In genomic region chr7:143053008-143053899, GRCm38 (mm10) we compare ENCODE assay signal across 8 mouse cellular contexts. TPM values are rescaled to one million over a fixed set of nuclear protein-coding genes. Genes with fewer than 3 reads are reported as not detected.
DNase-seq lines count a peak whose midpoint lies in the region; ATAC-seq and TF ChIP-seq lines count a peak whose summit lies in the region.

No protein-coding gene starts in this region.

- TF ChIP-seq CTCF in E14TG2a.4 (conservative IDR thresholded peaks at IDR 0.05; ENCODE audit: low read length), result no peak
- TF ChIP-seq CTCF in bone marrow macrophage, adult 2 months (IDR thresholded peaks at IDR 0.05; ENCODE audit: low read depth, low read length), result no peak

- ATAC-seq in forebrain, embryonic 11.5 days (replicated peaks; ENCODE audit: low FRiP score), result peak; percentile 79
- peak; percentile 65 for ATAC-seq in lung, embryonic 16.5 days (ENCODE audit: low read depth)

- DNase-seq in forebrain, embryonic 11.5 days (ENCODE audit: low spot score), result peak; percentile 80
- peak; percentile 82 for DNase-seq in heart, postnatal 14 days
- peak; percentile 76 to 85 for DNase-seq in layer of hippocampus, postnatal 10 days (ENCODE audit: low spot score in 2 of 2)
- peak; percentile 61 for DNase-seq in ovary, adult 18-20 months (ENCODE audit: low spot score)
- DNase-seq in thymus, postnatal 36 days, result peak; percentile 77 to 84

- no peak for TF ChIP-seq POLR2A in bone marrow macrophage, adult 2 months (IDR thresholded peaks at IDR 0.05; ENCODE audit: borderline replicate concordance, low read depth, low read length)

- peak overlapping the region; percentile 50 for H3K27ac ChIP-seq in bone marrow macrophage, adult 2 months (ENCODE audit: insufficient read depth, low read depth, low read length)
- peak overlapping the region; percentile 20; the same call in 1 of the 2 replicates for H3K27ac ChIP-seq in forebrain, embryonic 11.5 days (ENCODE audit: low read depth, low read length)
- peak overlapping the region; percentile 92 for H3K27ac ChIP-seq in lung, embryonic 16.5 days (ENCODE audit: low read length)

- peaks cover 4% of the 10 kb centered on the region; the same call in 1 of the 2 replicates for H3K9me3 ChIP-seq in E14TG2a.4 (ENCODE audit: low read length)
- no peaks in the 10 kb centered on the region for H3K9me3 ChIP-seq in forebrain, embryonic 11.5 days (ENCODE audit: control insufficient read depth, low read length)
- no peaks in the 10 kb centered on the region for H3K9me3 ChIP-seq in lung, embryonic 16.5 days (ENCODE audit: control insufficient read depth, low read length)

- H3K9ac ChIP-seq in forebrain, embryonic 11.5 days (ENCODE audit: low read length), result peak overlapping the region; percentile 82
- H3K9ac ChIP-seq in lung, embryonic 16.5 days (ENCODE audit: low read length), result peak overlapping the region; percentile 90

- H3K36me3 ChIP-seq in E14TG2a.4 (ENCODE audit: insufficient read depth, low read length), result peaks cover 46% of the 10 kb centered on the region
- H3K36me3 ChIP-seq in forebrain, embryonic 11.5 days (ENCODE audit: control insufficient read depth, insufficient read depth, low read length), result no peaks in the 10 kb centered on the region
- H3K36me3 ChIP-seq in lung, embryonic 16.5 days (ENCODE audit: control insufficient read depth, insufficient read depth, low read length), result 0 out of 2 replicates have a peak, but pooled peaks cover 2% of the 10 kb centered on the region

- WGBS in forebrain, embryonic 11.5 days, result under 1% methylated on average over 43 of the region's 46 CpGs
- WGBS in lung, embryonic 16.5 days, result 1% methylated on average over 45 of the region's 46 CpGs

- peaks cover 71% of the 10 kb centered on the region for H3K4me1 ChIP-seq in E14TG2a.4 (replicated peaks; ENCODE audit: low read depth, low read length)
- H3K4me1 ChIP-seq in bone marrow macrophage, adult 2 months (ENCODE audit: control insufficient read depth, insufficient read depth, low read length), result peaks cover 48% of the 10 kb centered on the region
- H3K4me1 ChIP-seq in forebrain, embryonic 11.5 days (replicated peaks; ENCODE audit: control insufficient read depth, insufficient read depth, low read length), result peaks cover 15% of the 10 kb centered on the region
- peaks cover 44% of the 10 kb centered on the region for H3K4me1 ChIP-seq in lung, embryonic 16.5 days (replicated peaks; ENCODE audit: control insufficient read depth, insufficient read depth, low read length)

- no peaks in the 10 kb centered on the region for H3K27me3 ChIP-seq in E14TG2a.4 (ENCODE audit: insufficient read depth, low read length)
- H3K27me3 ChIP-seq in forebrain, embryonic 11.5 days (ENCODE audit: control insufficient read depth, insufficient read depth, low read length), result no peaks in the 10 kb centered on the region
- no peaks in the 10 kb centered on the region for H3K27me3 ChIP-seq in lung, embryonic 16.5 days (ENCODE audit: control insufficient read depth, insufficient read depth, low read depth, low read length)

- peak overlapping the region; percentile 88 for H3K4me2 ChIP-seq in forebrain, embryonic 11.5 days (ENCODE audit: low read depth, low read length, severe bottlenecking)
- H3K4me2 ChIP-seq in lung, embryonic 16.5 days (ENCODE audit: low read depth, low read length), result peak overlapping the region; percentile 81

- intact Hi-C loops in heart, postnatal 14 days (cut with DNase I), result loop anchor here (1.0 kb wide), 1 partner anchor 45 kb away; no protein-coding TSS in a partner anchor

- peak overlapping the region; percentile 99 for H3K4me3 ChIP-seq in E14TG2a.4 (replicated peaks; ENCODE audit: low read length)
- H3K4me3 ChIP-seq in bone marrow macrophage, adult 2 months (ENCODE audit: insufficient read depth, low read length), result peak overlapping the region; percentile 63
- H3K4me3 ChIP-seq in forebrain, embryonic 11.5 days (ENCODE audit: low read depth, low read length), result peak overlapping the region; percentile 64
- peak overlapping the region; percentile 94 for H3K4me3 ChIP-seq in lung, embryonic 16.5 days (ENCODE audit: low read length)

RNA-seq across cellular contexts. Expression of gene Cd81, which starts 0.7 kb away (rescaled TPM):
- 314 and 321 TPM in 2 replicates for polyA plus RNA-seq in bone marrow macrophage, adult 2 months (2012; ENCODE audit: insufficient read depth, insufficient read length, missing spikeins)
- 216 and 246 TPM in 2 replicates for polyA plus RNA-seq in forebrain, embryonic 11.5 days (2014; fragmentation: Nextera tagmentation; extraction: Ambion mirVana)
- 100 to 1,000 TPM; 505 to 506 TPM for total RNA-seq in heart, postnatal 14 days (2021)
- 100 to 1,000 TPM; 395 to 401 TPM for total RNA-seq in layer of hippocampus, postnatal 10 days (2021)
- polyA plus RNA-seq in lung, embryonic 16.5 days (2015; fragmentation: Nextera tagmentation; extraction: Ambion mirVana), result 765 and 788 TPM in 2 replicates

RNA-seq across cellular contexts. Expression of gene Tssc4, which starts 15.8 kb away (rescaled TPM):
- polyA plus RNA-seq in bone marrow macrophage, adult 2 months (2012; ENCODE audit: insufficient read depth, insufficient read length, missing spikeins), result 17.5 and 23.0 TPM in 2 replicates
- polyA plus RNA-seq in forebrain, embryonic 11.5 days (2014; fragmentation: Nextera tagmentation; extraction: Ambion mirVana), result 73.3 and 82.6 TPM in 2 replicates
- total RNA-seq in heart, postnatal 14 days (2021), result 10 to 100 TPM; 19.0 to 20.7 TPM
- 10 to 100 TPM; 41.9 to 46.0 TPM for total RNA-seq in layer of hippocampus, postnatal 10 days (2021)
- 98.9 and 100 TPM in 2 replicates for polyA plus RNA-seq in lung, embryonic 16.5 days (2015; fragmentation: Nextera tagmentation; extraction: Ambion mirVana)

RNA-seq across cellular contexts. Expression of gene Trpm5, which starts 41.2 kb away (rescaled TPM):
- not detected in 2 replicates for polyA plus RNA-seq in bone marrow macrophage, adult 2 months (2012; ENCODE audit: insufficient read depth, insufficient read length, missing spikeins)
- 0.64 and 0.85 TPM in 2 replicates for polyA plus RNA-seq in forebrain, embryonic 11.5 days (2014; fragmentation: Nextera tagmentation; extraction: Ambion mirVana)
- under 1 TPM; 0.12 TPM for total RNA-seq in heart, postnatal 14 days (2021)
- under 1 TPM; 0.31 to 0.59 TPM for total RNA-seq in layer of hippocampus, postnatal 10 days (2021)
- 3.9 and 4.8 TPM in 2 replicates for polyA plus RNA-seq in lung, embryonic 16.5 days (2015; fragmentation: Nextera tagmentation; extraction: Ambion mirVana)

RNA-seq across cellular contexts. Expression of gene Tspan32, which starts 48.4 kb away (rescaled TPM):
- polyA plus RNA-seq in bone marrow macrophage, adult 2 months (2012; ENCODE audit: insufficient read depth, insufficient read length, missing spikeins), result 23.9 and 25.7 TPM in 2 replicates
- 4.2 and 5.3 TPM in 2 replicates for polyA plus RNA-seq in forebrain, embryonic 11.5 days (2014; fragmentation: Nextera tagmentation; extraction: Ambion mirVana)
- 1 to 10 TPM in 1 of 2 experiments, under 1 TPM in 1; 0.91 to 1.1 TPM for total RNA-seq in heart, postnatal 14 days (2021)
- total RNA-seq in layer of hippocampus, postnatal 10 days (2021), result not detected
- 2.6 and 3.3 TPM in 2 replicates for polyA plus RNA-seq in lung, embryonic 16.5 days (2015; fragmentation: Nextera tagmentation; extraction: Ambion mirVana)

RNA-seq across cellular contexts. Expression of gene Kcnq1, which starts 52.9 kb away (rescaled TPM):
- polyA plus RNA-seq in bone marrow macrophage, adult 2 months (2012; ENCODE audit: insufficient read depth, insufficient read length, missing spikeins), result not detected in 2 replicates
- 1.1 and 1.5 TPM in 2 replicates for polyA plus RNA-seq in forebrain, embryonic 11.5 days (2014; fragmentation: Nextera tagmentation; extraction: Ambion mirVana)
- 10 to 100 TPM; 32.1 to 32.5 TPM for total RNA-seq in heart, postnatal 14 days (2021)
- total RNA-seq in layer of hippocampus, postnatal 10 days (2021), result 1 to 10 TPM; 1.0 to 2.3 TPM
- polyA plus RNA-seq in lung, embryonic 16.5 days (2015; fragmentation: Nextera tagmentation; extraction: Ambion mirVana), result 7.1 and 9.6 TPM in 2 replicates

Comparison
In these comparisons a context has a peak if more than half of its experiments do, and no peak if none do; other contexts are left out.
1. Peak in every context shown above with its lines: DNase-seq, ATAC-seq, H3K4me3 ChIP-seq and H3K27ac ChIP-seq.
2. H3K27ac ChIP-seq: peak in every context shown above with its lines; median percentile 92 in lung, embryonic 16.5 days; 50 in bone marrow macrophage, adult 2 months; 20 in forebrain, embryonic 11.5 days.